Mouse (Mus musculus) left cerebral cortex, adult 2 months (tissue): ENCODE data around the gene Gtf3c5. TPM values are rescaled to one million over a fixed set of nuclear protein-coding genes. Genes with fewer than 3 reads are reported as not detected.

Experiments used
- DNase-seq, 2 experiments: peaks; one replicate each; pipeline ENCODE4 v3.0.0; 2021 to 2022; ENCODE audit warnings: low spot score in 2 of 2, mixed read lengths in 1 of 2; ENCODE audit errors: extremely low spot score in 1 of 2
- H3K27ac ChIP-seq: fragments of 200-600 bp; 2 replicates; pipeline ENCODE4 v1.8.1; 2022
- H3K4me3 ChIP-seq: fragments of 200-600 bp; 2 replicates; pipeline ENCODE4 v1.8.1; 2022
- CTCF ChIP-seq: fragments of 200-600 bp; IDR thresholded peaks from 2 replicates; pipeline ENCODE4 v1.8.1; 2022; ENCODE audit warnings: antibody characterized with exemption, mild to moderate bottlenecking, moderate library complexity
- intact Hi-C: fragments of 180-260 bp; cut with DNase I; formaldehyde crosslinking; loops from one replicate; pipeline ENCODE4 v1.15.1; 2025
- long read RNA-seq, 2 experiments: library from polyadenylated mRNA; stranded (forward); transcript quantifications; one replicate each; pipeline ENCODE4 v2.0.0; 2021; ENCODE audit warnings: borderline mapping rate in 2 of 2
- total RNA-seq, 2 experiments: library from RNA; stranded (reverse); gene quantifications; 2 replicates each; pipeline ENCODE4 v1.2.3; 2021

The Gtf3c5 gene
- total RNA-seq: 10 to 100 TPM; 18.3 TPM
- long read RNA-seq, experiment 1, transcript Gtf3c5-201 (12 exons, 2,739 nt): major isoform, 9 of 46 reads
- long read RNA-seq, experiment 1, partial matches to known transcripts: 2 of 46 reads
- long read RNA-seq, experiment 1, other reads (novel, unspliced or antisense): 35 of 46 reads
- long read RNA-seq, experiment 2, transcript Gtf3c5-201 (12 exons, 2,739 nt): major isoform, 8 of 23 reads
- long read RNA-seq, experiment 2, partial matches to known transcripts: 1 of 23 reads
- long read RNA-seq, experiment 2, other reads (novel, unspliced or antisense): 14 of 23 reads

DNA sequence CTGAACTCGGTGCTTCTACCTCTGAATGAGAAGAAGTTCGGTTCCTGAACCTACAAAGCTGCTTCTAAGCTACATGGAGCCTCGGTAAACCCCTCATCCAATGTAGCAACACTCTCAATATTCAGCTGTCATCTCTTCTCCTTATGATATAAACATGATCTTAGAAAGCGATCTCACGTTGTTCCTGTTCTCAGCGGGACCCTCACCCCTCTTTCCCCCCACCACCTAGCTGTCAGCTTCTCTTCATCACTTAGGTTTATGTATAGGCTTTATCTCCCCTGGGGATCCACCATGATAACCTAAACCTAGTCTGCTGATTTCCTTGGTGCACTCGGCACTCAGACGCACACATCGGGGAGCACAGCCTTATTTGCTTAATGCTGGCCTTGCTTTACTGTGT, at the start of gene Gtf3c5:
Gene Gtf3c5, minus strand, starts transcription at position 101 of the 400 bp plus-strand sequence.
- intact Hi-C loops: loop anchor here (10.0 kb wide), 1 partner anchor 471 kb away; the partner anchor contains the start of gene Cfap77
- TF ChIP-seq CTCF: no peak
- no peak for DNase-seq
- peak within 1 kb of the TSS; percentile 81 for H3K27ac ChIP-seq
- H3K4me3 ChIP-seq: peak within 1 kb of the TSS; percentile 69

DNA sequence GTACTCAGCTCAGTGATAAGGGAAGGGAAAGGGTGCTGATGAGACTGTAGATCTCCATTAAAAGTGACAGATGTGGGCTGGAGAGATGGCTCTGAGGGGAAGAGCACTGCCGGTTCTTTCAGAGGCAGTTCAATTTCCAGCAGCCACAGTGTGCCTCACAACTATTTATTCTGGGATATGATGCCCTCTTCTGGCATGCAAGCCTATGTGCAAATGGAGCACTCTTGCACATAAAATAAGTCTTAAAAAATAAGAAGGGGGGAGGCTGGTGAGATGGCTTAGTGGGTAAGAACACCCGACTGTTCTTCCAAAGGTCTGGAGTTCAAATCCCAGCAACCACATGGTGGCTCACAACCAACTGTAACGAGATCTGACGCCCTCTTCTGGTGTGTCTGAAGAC, 49.6 kb upstream of the Gtf3c5 start:
- intact Hi-C loops: no loop called here
- TF ChIP-seq CTCF: no peak; the same call in 1 of the 2 replicates
- Histone ChIP-seq H3K4me3 (no peak overlapping the region), H3K27ac (no peak overlapping the region)
- DNase-seq: no peak

DNA sequence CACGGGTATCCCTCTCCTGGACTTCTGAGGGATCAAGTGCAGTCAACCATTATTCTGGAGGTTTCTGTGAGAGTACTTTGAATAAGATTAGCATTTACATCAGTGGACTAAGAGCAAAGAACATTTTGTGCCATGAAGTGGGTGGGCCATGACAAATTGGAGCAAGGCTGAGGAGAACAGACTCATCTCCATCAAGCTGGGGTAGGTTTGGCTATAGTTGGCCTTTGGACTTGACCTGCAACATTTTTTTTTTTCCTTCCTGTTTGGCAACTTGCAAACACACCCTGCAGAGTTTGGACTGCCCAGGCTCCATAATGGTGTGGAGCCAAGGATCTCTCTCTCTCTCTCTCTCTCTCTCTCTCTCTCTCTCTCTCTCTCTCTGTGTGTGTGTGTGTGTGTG, 49.1 kb upstream of the Gtf3c5 start:
- Histone ChIP-seq H3K27ac (no peak overlapping the region), H3K4me3 (no peak overlapping the region)
- TF ChIP-seq CTCF: no peak
- no peak for DNase-seq
- intact Hi-C loops: no loop called here

DNA sequence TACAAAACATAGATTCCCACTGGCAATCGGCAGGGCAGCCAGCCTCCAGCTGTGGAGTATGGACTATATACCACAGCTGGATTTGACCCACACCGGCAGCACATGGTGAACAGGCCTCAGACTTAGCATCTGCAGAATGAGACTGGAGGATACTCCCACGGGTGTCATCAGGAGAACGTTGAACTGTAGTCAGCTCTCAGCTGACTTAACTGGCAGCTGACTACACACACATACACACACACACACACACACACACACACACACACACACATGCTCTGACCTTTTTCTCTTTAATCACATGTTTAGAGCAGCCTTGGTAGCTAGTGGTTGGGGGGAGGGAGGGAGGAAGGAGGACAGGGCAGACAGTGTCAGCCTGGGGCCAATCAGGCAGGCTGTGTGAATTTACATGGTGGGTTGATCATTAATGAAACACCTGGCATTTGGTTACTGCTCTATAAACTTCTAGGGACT, 46.4 kb upstream of the Gtf3c5 start:
- H3K4me3 ChIP-seq: no peak overlapping the region
- intact Hi-C loops: no loop called here
- H3K27ac ChIP-seq: no peak overlapping the region
- no peak for DNase-seq
- no peak for TF ChIP-seq CTCF

DNA sequence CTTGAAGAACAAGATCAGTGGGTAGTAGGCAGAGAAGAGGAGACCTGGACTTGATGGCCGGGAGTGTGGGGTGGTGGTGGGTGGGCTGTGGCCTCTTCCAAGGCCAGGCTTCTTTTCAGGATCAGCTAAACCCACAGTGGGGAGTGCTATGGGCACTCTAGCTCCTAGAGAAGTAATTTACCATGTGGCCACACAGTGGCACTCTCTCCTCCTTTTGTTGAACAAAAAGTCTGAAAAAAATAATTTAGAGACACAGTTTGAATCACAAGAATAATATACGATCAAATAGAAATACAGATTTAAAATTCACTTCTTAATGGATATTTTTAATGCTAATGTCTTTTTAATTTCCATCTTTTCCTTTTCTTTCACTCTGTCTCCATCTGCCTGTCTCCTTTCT, 44.5 kb upstream of the Gtf3c5 start:
- peak; percentile 49 for TF ChIP-seq CTCF
- intact Hi-C loops: no loop called here
- no peak for DNase-seq
- no peak overlapping the region for H3K4me3 ChIP-seq
- H3K27ac ChIP-seq: no peak overlapping the region

GRCm38 (mm10) chr2:28626038-28626437, 42.5 kb upstream of the Gtf3c5 start:
- Histone ChIP-seq H3K27ac (no peak overlapping the region), H3K4me3 (no peak overlapping the region)
- TF ChIP-seq CTCF: no peak
- intact Hi-C loops: no loop called here
- no peak for DNase-seq

DNA sequence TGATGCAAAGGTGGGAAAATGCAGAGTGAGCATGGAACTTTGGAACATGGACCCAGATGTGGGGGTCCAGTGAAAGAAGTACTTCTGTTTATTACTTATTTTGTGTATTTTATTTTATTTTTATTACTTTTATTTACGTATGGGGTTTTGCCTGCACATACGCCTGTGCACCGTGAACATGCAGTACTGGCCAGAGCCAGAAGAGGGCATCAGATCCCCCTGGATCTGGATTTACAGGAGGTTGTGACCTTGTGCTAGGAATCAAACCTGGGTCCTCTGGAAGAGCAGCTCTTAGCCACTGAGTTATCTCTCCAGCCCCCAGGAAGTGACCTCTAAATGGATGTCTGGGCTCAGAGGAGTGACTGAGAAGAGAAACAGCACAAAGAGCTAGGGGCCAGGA, 41.3 kb upstream of the Gtf3c5 start:
- intact Hi-C loops: no loop called here
- DNase-seq: no peak
- Histone ChIP-seq H3K4me3 (no peak overlapping the region), H3K27ac (no peak overlapping the region)
- TF ChIP-seq CTCF: peak; percentile 10

DNA sequence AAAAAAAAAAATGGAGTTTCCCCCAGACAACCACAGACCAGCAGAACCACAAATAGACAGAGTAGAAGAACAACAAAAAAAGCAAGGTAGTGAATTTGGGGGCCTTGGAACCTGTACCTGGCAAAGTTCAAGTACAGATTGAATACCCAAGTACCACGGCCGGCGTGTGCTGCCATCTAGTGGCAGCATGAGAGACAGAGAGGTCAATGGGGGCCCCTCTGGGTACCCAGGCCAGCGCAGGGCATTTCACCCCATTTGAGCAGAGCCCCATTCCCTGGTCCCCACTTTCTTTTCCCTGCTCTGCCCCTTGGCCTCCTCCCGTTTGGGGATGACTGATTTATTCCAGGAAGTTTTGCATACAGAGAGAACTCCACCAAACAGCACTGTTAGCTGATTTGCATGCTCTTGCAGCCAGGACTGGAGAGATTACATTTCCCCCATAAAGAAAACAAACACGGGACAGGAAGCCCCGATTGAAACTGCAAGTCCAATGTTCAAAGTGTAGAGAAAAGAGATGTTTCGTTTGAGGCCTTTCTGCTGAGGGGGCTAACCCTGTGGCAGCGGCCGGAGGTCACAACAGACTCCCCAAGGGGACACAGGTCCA, 39.1 kb upstream of the Gtf3c5 start:
- intact Hi-C loops: loop anchor here (1.0 kb wide), 1 partner anchor 30 kb away; no protein-coding TSS in a partner anchor
- TF ChIP-seq CTCF: peak; percentile 81
- no peak for DNase-seq

DNA sequence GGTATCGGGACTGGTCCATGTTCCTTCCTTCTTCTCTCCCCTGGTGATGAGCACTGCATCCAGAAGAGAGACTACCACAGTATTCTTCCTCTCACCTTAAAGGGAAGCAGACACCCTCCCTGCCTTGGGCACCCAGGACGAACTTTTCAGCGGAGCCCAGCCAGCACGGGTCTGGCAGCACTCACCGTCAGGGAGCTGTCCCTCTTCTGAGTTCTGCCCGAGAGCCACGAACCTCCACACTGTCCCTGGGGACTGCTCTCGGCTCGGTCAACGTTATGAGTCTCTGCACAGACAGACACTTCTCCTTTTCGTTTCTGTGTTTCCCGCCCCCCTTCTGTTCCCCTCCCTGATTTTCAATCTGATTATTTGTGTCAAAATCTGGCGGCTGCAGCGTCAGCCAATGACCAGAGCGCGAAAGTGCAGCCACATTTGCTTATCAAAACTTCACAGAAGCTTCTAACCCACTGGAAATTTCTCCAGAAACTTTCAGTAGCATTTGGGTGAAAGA, 38.2 kb upstream of the Gtf3c5 start, which contains the start of gene Gfi1b:
Gene Gfi1b, minus strand, starts transcription at position 319 of the 508 bp plus-strand sequence.
- no peak within 1 kb of the TSS for H3K27ac ChIP-seq
- TF ChIP-seq CTCF: no peak
- H3K4me3 ChIP-seq: no peak within 1 kb of the TSS
- intact Hi-C loops: loop anchor here (1.0 kb wide), 1 partner anchor 29 kb away; no protein-coding TSS in a partner anchor
- no peak for DNase-seq

More for the DNA sequence above, 39.1 kb upstream of the Gtf3c5 start:
- H3K27ac ChIP-seq: no peak overlapping the region
- H3K4me3 ChIP-seq: no peak overlapping the region

GRCm38 (mm10) chr2:28621111-28621510, 37.6 kb upstream of the Gtf3c5 start:
- H3K27ac ChIP-seq: no peak overlapping the region
- intact Hi-C loops: no loop called here
- no peak for TF ChIP-seq CTCF
- no peak for DNase-seq
- H3K4me3 ChIP-seq: no peak overlapping the region

DNA sequence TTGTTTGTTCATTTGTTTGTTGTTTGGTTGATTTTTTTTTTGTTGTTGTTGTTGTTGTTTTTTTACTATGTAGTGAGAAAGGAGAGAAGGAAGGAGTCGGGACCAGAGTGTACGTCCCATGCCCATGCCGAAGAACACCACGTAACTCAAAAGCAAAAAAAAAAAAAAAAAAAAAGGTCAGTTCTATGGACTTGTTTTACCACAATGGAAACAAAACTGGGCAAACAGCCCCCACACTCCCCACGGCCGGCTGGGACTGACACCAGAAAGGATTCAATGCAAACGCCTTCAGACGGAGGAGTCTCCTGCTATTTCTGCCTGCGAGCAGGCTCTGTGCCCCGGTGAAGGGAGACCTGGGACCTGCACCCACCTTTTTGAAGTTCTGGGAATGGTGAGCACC, 37.0 kb upstream of the Gtf3c5 start:
- intact Hi-C loops: no loop called here
- DNase-seq: no peak
- H3K27ac ChIP-seq: no peak overlapping the region
- no peak for TF ChIP-seq CTCF
- H3K4me3 ChIP-seq: no peak overlapping the region

- Histone ChIP-seq H3K4me3 (no peak overlapping the region), H3K27ac (no peak overlapping the region)
- intact Hi-C loops: no loop called here
- DNase-seq: no peak
- no peak for TF ChIP-seq CTCF
Observed at GRCm38 (mm10) chr2:28619369-28619768, 35.8 kb upstream of the Gtf3c5 start.
